Mouse (Mus musculus) CD8-positive naive resting alpha-beta T cell, adult 57 days (primary cell): ENCODE measurements around the gene Gm10488. TPM values are rescaled to one million over a fixed set of nuclear protein-coding genes. Genes with fewer than 3 reads are reported as not detected.

Experiments used
- total RNA-seq: library from RNA; stranded (reverse); gene quantifications from one replicate; pipeline ENCODE4 v1.2.4, GENCODE M21; 2023

Gene Gm10488
- not detected for total RNA-seq

GRCm38 (mm10) chrX:29976014-29976413 is at the start of gene Gm10488:
TSS of gene Gm10488 (plus strand) at chrX:29976314.

